Mouse (Mus musculus) urinary bladder, postnatal 10 days (tissue): ENCODE measurements around the gene AL731706.1.
"Not testable (repeated sequence)": the region's sequence is repeated elsewhere in the genome, so short reads cannot be mapped to it uniquely, and the experiment has no call there.

Experiments used
- DNase-seq: peaks from one replicate; pipeline ENCODE4 v3.0.0; 2022; ENCODE audit warnings: low spot score

The AL731706.1 gene

DNA sequence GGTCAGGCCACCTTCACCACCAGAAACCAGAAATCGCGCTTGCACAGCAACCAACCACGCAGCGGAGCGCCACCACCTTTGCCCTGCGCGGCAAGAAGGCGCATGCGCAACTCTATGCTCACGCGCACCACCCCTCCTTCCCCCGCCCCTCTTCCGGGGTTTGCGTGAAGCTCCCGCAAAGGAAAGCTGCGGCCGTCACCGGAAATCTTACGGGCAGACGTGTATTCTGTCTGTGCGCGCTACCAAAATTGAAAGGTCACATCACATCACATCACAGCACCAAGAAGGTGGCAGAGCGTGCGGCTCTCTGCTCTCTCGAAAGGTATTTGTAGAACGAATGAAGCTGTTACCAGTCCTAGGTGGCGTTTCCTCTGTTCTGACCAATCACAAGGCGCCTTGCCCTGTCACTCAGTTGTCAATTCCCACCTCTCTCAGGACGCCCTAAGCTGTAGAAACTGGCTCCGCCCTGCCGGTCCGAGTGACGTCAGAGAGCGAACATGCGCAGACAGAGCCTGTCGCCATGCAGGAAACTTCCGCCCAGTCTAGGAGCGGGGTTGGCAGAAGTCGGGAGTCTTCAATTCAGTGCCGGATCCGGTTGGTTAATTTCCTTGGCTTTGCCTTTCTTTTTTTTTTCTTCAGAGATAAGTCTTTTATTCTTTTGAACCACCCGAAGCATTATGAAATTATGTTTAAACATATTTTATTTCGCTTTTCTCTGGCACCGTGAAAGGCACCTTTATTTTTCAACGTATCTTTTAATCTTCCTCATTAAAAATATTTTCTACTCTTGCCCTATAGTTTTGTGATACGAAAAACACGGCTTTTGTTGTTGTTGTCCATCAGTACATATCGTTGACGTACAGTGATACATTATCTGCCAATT lies at the start of gene AL731706.1, which contains the start of the genes Slx4ip and Mkks:
Gene AL731706.1, minus strand, starts transcription at position 322 of the 883 bp plus-strand sequence.
Gene Slx4ip, plus strand, starts transcription at position 151 of the 883 bp plus-strand sequence.
Gene Mkks, minus strand, starts transcription at position 322 of the 883 bp plus-strand sequence.
- peak; percentile 96 for DNase-seq

DNA sequence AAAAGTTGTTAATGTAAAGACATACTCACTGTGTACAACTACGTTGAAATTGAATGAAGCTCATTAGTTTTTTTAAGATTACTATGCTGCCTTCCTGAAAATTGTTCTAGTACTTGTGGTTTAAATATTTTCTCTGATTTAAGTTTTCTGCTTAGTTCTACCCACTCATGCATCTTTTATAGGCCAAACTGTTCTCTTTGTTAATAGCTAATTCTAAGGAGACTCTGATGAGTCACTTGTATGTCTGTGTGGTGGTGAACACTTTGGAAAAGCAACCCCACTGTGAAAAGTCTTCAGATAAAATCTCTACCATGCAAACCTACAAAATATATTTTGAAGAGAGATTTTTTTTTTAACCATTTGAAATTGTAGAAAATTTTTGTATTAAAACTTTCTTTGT lies 47.1 kb upstream of the AL731706.1 start:
- DNase-seq: no peak

DNA sequence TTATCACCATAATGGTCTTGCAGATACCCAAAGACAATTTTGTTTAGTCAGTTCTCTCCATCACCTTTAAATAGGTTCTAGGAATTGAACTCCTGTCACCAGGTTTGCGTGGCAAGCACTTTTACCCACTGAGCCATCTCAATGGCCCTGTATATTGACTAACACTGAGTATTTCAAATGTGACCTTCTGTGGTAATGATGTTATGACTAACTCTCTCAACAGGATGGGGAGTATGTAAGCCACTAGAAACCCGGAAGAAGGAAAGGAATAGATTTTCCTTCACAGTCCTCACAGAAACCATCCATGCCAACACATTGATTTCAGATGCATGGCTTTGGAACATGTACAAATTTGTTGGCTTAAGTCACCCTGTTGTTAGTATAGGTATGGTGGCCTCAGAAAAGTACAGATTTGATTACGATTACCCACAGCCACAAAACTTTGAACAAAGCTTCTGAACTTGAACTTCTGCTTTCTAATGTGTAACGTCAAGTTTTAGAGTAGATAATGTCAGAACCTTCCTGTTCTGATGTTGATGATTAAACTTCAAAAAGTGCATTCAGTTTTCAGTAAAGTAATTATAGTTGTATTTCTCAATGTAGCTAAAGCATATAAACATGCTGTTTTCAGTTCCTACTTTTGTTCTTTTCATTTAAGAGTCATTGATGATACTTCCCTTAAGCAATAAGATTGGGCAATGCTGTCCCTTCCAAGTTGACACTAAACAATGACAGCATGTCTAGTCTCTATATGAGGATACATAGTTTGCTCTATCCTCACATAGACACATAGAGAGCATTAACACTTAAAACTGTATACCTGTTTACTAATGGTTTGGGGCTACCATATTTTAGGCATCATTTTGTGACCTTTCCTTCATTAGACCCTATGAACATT lies 45.5 kb upstream of the AL731706.1 start:
- no peak for DNase-seq

DNA sequence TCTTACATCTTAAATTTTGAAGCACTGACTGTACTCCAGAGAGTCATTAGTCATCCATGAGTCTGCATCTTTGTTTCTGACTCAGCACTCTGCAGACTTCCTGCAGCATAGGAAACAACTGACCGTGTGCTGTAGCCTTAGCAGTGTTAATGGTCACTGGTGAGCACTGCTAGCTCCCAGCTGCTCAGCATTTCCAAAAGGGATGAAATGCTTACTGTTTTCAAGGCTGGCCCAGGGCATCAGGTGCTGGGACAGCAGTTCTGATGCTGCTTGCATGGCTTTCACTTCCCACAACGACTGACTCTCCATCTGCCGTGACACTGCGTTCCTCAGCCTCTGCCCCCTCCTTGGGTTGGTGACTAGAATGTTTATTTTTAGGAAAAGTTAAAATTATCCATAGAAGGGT lies 29.8 kb upstream of the AL731706.1 start:
- no peak for DNase-seq

DNA sequence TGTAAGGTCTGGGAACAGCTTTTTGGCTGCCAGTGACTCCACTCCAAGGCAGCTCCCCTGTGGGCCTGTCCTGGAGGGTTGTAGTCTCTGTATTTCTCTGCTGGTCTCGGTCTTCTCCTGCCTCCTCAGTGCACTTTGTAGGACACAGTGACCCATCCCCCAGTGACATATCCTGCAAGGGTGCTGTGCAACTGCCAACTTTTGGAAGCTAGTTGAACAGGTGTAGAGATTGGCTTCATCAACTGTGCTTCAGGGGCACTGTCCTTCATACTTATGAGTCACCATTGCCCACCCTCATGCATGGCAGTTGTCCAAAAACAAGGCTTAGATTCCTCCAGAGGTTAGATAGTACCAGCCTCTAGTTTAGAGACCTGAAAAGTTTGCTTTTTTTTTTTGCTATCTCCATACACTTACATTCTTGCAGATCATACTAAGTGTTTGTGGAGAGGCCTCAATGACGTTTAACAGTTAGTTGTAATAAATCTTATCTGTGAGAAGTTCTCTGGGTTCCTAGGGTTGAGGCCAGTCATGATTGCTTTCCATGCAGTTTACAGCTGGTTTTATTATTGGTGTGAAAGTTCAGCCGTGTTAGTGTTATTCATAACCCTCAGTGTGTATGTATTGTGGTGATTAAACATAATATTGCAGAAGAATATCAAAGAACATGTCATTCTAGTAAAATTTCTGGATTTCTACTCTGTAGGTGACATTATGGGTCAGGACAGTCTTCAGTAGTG lies 29.2 kb upstream of the AL731706.1 start:
- DNase-seq: no peak

DNA sequence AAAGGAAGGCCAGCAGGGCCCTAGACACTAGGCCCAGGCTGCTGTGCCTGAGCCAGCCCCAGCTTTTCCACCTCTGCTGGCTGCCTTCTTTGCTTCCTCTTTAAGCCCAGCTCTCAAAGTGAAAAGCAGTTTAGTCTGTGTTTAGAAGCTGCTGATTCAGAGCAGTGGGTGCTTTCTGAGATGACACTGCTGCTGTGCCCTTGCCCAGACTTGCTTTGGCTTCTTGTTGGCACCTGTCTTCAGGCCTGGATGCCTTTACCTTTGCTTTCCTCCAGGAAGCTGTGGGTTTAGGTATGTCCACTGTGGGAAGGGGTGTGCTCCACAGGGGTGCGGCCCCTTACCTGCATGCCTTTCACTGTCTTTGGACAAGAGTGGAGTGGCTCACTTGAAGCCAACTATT lies 28.2 kb upstream of the AL731706.1 start:
- no peak for DNase-seq

DNA sequence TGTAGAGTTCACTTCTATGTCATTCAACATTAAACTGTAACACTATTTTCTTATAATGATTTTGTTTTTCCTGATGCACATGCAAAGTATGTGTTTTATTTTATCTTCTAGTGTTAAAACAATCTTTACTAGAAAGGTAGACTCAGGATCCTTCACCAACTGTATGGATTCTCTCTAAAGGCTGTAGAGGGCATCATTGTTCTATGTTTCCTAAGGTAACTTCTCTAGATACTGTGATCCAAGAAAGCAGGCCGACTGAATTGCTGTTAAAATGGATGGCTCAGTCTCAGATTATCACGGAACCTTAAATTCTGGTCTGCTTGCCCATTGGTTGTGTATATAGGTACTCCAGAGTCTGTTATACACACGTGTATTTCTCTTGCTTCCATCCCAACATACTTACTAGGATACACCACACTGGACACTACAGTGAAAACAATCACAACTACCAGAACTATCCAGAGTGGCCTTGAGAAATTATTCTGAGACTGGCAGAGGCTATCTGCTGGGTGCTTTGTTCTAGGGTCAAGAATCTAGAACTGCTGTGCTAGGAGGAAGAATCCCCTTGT lies 23.2 kb upstream of the AL731706.1 start:
- no peak for DNase-seq

DNA sequence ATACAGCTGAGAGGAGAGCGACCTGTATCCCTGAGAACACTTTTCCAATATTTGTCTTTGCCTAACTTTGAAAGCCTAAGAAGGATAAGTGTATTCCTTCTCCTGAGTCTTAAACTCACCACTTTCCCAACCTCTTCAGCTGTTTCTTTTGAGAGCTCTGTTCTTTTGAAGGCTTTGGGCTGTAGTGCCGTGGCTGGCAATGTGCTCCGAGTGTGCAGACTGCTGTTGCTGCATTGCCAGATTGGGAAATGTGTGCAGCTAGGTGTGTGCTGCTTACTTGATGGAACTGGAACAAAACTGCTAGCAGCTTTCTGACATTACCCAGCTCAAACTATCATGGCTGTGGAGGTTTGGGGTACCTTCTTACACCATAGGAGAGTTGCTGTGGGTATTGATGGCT lies 21.8 kb upstream of the AL731706.1 start:
- no peak for DNase-seq

DNA sequence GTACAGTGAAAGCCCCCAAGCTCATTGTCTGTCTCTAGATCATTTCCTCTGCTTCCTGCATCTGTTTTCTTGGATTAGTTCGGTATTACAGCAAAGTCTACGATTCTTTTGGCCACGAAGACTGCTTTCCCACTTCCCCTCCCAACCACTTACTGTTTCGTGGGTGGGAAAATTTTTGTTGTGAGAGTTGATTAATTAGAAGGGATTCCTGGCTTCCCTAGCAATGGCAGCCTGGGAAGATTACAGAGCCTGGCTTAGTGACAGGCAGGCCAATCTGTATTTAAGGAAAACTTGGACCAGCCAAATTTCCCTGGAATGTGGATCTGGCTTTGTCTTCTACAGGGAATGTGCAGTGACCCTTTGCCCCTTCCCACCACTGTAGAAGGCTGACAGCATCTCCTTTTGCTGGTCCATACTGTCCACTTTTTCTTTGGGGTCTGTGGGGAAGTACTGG lies 20.8 kb upstream of the AL731706.1 start:
- no peak for DNase-seq

DNA sequence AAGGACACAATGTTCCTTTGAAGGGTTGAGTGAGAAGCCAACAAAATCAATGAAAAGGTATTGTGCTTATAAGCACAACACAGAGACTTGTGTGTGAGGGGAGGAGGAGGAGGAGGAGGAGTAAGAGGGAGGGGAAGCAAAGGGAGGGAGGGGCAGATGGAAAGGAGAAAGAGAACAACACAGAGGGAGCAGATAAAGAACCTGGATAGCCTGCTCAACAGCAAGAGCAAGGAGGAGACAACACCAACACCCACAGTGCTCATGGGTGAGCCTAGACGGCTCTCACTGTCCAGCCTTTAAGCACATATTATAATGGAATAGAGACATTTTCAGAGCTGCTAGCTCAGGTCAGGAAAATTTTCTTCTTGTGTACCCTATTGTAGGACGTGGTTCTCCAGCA lies 18.1 kb upstream of the AL731706.1 start:
- DNase-seq: no peak

DNA sequence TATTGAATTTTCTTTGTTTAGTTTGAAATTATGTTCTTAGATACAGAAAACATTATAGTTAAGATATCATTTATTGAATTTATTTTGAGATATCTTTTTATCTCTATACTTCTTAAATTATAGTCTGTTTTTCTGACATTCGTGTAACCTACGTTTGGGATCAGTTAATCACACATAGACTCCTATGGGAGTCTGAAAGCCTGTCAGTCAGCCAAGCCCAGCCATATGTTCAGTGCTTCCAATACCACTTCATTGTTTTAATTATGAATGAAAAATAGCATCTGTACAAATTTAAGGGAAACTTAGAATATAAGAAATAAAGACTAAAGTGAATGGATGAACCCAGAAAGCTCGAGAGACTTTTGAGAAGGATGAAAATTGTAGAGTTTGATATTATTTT lies 17.4 kb upstream of the AL731706.1 start:
- no peak for DNase-seq

DNA sequence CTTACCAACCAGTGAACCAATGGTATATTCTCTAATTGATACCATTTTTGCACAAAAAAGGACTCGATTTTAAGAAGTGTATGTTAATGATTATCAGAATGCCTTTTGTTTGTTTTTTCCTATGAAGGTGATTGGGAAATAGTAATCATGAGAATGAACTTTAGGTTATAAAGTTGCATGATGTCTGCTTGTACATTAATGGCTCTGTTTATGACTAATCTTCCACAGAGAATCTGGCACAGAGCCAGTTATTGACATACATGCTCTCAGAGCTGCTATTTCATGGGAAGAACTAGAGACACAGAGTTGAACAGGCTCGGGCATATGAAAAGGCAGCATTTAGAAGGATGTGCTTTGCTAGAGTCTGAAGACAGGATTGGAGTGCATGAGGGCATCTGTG lies 4.9 kb upstream of the AL731706.1 start:
- DNase-seq: no peak

DNA sequence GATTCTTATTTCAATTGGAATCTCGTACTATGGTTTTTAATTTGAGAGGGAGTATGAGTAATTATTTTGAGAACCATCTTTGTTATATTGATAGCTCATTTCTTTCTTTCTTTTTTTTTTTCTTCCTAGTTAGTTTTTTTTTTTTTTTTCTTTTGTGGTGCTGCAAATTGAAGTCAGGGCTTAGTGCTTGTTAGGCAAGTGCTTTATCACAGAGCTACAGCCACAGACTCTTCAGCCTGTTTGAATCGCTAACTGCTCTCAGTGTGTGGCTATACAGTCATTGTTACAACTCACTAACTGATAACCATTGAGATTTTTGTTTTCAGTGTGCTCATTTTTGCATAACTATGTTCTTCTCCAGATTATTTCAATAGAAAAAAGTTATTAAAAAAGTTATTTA lies 3.3 kb upstream of the AL731706.1 start:
- DNase-seq: no peak

DNA sequence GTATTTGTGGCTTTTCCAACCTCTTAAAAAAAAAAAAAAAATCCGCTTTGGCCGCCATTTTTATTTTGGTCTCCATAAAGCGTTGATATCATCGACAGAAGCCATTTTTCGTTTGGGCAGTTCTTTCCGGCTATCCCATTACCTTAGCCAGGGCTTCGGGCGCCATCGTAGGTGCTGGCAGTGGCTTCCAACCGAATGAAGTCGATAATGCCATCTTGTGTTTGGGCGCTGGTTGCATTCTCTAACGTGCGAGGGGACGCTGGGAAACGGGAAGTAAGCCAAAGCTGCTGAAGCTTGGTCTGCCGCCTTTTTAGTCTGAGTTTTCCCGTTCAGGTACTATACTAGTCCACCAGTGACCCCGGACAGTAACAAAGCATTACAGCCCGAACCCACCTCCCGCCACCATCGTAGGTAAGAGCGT lies 772 bp upstream of the AL731706.1 start:
- peak; percentile 69 for DNase-seq

DNA sequence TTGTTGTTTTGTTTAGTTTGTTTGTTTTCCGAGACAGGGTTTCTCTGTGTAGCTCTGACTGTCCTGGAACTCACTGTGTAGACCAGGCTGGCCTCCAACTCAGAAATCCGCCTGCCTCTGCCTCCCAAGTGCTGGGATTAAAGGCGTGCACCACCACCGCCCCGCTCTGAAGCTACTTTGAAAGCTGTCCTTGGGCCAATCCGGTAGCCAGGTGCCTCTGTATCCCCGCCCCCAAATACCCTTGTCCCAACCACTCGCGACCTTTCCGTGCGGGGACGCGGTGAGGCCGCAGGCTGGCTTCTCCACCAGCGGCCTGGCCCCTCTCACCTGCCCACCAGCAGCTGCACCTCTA lies 497 bp downstream of the AL731706.1 start:
- DNase-seq: not testable (repeated sequence)

DNA sequence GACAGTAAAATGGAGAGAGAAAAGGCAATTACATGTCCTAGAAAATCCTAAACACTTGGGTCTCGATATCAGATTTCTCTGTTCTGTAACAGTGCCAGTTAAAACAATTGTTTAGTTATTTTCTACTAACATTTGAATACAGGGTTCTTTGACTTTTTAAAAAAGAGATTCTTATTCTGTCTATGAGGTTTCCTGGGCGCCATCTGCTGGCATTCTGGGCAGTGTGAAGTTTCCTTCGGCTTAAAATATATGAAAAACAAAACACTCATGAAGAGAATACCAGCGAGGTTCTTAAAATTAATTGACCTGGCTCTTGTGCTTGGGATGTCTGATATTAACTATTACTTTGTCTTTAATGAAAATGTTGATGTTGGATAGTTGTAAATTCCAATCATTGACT lies 4.3 kb downstream of the AL731706.1 start:
- no peak for DNase-seq

DNA sequence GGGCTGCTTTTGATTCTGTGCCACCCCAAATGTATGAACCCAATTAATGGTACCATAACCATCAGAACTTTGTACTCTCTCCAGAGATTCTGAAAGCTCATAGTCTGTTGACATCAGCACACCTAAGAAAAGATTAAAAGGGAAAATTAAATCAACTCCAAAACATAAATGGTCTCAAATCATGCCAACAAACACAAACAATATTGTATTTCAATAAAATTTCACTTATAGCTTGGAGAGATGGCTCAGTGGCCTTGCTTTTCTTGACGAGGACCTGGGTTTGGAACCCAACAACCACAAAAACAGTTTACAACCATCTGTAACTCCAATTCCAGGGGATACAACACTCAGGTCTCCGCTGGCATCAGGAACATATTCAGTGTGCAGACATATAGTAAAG lies 5.6 kb downstream of the AL731706.1 start, which contains the start of gene AL731706.2:
Gene AL731706.2, minus strand, starts transcription at position 101 of the 400 bp plus-strand sequence.
- no peak for DNase-seq

DNA sequence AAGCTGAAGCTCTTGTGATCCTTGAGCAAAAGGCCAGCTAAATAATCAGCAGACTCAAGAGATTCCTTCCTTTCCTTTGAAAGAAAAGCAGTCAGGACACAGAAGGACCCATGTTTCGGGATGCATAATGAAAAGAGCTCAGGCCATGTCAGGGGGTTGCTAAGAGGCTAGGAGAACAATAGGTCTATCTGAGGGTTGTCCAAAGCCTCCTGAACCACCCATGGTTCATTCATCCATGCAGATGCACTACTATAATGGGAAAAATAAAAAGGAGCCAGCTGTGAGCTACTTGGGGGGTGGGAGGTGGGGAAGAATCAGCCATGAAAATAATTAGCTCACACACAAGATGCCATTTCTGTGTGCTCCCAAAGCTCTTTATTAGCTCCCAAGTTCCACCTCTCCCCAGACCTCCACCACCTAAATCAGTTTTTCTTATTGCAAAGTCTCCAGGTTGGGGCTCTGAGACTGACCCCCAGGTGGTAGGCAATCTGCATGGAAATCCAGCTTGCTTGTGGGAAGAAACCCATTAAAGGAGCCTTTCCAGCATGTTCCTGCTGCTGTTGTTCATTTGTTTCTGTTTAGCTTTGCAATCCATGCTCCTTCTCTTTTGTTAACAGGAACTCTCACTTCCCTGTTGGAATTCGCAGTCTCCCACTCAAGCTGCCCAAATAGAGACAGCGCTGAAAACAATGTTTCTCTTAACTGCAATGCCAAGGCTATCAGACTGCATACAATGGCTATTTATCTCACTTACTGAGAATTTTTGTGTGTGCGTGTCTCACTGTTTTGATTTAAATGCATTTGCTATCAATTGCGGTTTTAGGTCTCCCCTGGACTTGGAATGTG lies 36.4 kb downstream of the AL731706.1 start:
- no peak for DNase-seq

DNA sequence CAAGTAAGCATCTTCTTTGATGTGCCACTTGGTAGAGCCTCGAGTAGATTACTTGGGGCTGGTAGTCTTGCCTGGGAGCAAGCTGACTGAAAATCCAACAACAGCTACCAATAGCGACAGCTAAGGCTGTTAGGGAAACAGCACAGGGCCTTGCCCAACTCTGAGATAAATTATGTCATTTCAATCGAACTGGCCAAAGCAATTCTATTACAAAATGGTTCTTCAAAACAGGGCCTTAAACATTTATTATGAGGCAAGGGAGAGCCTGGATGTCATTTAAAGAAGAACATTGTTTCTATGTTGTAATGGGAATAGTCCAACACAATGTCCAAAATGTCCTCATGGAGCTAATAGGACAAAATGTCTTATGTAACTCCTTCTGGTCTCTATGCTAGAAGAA lies 40.8 kb downstream of the AL731706.1 start:
- DNase-seq: no peak

DNA sequence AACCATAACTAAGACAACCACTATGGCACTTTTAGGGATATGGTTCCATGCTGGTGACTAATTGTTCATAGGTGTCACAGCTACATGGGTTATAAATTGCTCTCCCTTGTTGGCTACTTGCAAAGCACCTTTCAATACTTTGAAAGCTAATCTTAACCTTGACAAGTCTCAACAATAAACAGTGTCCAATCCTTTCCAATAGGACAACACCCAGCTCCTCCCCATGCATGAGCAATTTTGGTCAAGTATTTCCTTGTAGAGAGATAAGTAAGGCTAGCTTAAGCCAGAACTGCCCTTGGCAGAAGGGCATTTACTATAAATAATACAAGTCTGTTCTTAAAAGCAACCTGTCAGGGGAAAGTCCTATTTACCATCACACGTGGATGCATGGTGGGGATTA lies 53.2 kb downstream of the AL731706.1 start:
- DNase-seq: no peak

DNA sequence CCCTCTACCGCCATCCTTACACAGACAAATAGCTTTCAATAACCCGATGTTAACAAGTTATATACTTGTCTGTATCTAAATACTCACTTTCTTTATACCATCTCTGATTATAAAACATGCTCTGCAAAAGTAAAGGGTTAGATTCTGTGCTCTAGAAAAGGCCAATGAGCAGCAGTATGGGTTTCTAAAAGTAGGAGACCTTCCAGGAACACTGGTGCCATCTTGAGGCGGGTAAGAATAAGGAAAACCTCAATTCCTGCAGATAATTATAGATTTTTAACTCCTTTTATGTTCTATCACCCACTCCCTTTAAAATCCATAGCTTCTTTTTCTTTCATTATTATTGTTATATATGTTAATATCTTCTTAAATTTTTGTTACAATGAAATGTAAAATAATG lies 55.3 kb downstream of the AL731706.1 start:
- DNase-seq: no peak
